Mouse (Mus musculus) MEL (cell line): Measurements from ENCODE around the gene Kalrn. TPM values are rescaled to one million over a fixed set of nuclear protein-coding genes. Genes with fewer than 3 reads are reported as not detected.

Experiments
- DNase-seq: peaks from one replicate; pipeline ENCODE4 v3.0.0; 2011; ENCODE audit warnings: low read depth, low spot score
- H3K27ac ChIP-seq: 2 replicates; pipeline ENCODE4 v1.5.1; 2012; ENCODE audit warnings: low read depth, mild to moderate bottlenecking, control low read depth, low read length, moderate library complexity; ENCODE audit not compliant: control insufficient read depth
- H3K27me3 ChIP-seq, 2 experiments: fragments of 150-350 bp in 1 of 2; sonication (generic) in 1 of 2; 2 replicates each; pipeline ENCODE4 v1.6.1; 2012; ENCODE audit warnings: low read length in 2 of 2, mild to moderate bottlenecking in 2 of 2, improper control_type of control experiment in 1 of 2, moderate library complexity in 1 of 2; ENCODE audit not compliant: insufficient read depth in 2 of 2, control insufficient read depth in 1 of 2
- H3K36me3 ChIP-seq, 2 experiments: 2 replicates each; pipeline ENCODE4 v1.6.1; 2012 to 2014; ENCODE audit warnings: low read length in 2 of 2, improper control_type of control experiment in 1 of 2, inconsistent platforms in 1 of 2, mild to moderate bottlenecking in 1 of 2; ENCODE audit not compliant: insufficient read depth in 2 of 2, control insufficient read depth in 1 of 2
- H3K4me1 ChIP-seq, 2 experiments: fragments of 150-350 bp in 1 of 2; sonication (generic) in 1 of 2; 2 replicates each; pipeline ENCODE4 v1.6.1; 2012; ENCODE audit warnings: low read length in 2 of 2, improper control_type of control experiment in 1 of 2, mild to moderate bottlenecking in 1 of 2; ENCODE audit not compliant: insufficient read depth in 2 of 2, control insufficient read depth in 1 of 2
- H3K4me3 ChIP-seq, 2 experiments: fragments of 150-350 bp in 1 of 2; sonication (generic) in 1 of 2; 2 replicates each; pipeline ENCODE4 v1.5.1; 2012; ENCODE audit warnings: low read depth in 2 of 2, low read length in 2 of 2, mild to moderate bottlenecking in 2 of 2, moderate library complexity in 2 of 2, control low read depth in 1 of 2, improper control_type of control experiment in 1 of 2; ENCODE audit not compliant: control insufficient read depth in 1 of 2, insufficient read depth in 1 of 2
- H3K79me2 ChIP-seq: 2 replicates; pipeline ENCODE4 v1.6.1; 2012; ENCODE audit warnings: mild to moderate bottlenecking, low read length, moderate library complexity; ENCODE audit not compliant: control insufficient read depth, poor library complexity, insufficient read depth
- H3K9ac ChIP-seq: 2 replicates; pipeline ENCODE4 v1.6.1; 2012; ENCODE audit warnings: low read depth, mild to moderate bottlenecking, control low read depth, low read length, moderate library complexity; ENCODE audit not compliant: control insufficient read depth, poor library complexity, severe bottlenecking
- H3K9me3 ChIP-seq: fragments of 150-350 bp; sonication (generic); replicated peaks from 2 replicates; pipeline ENCODE4 v1.6.1; 2012; ENCODE audit warnings: mild to moderate bottlenecking, low read length, improper control_type of control experiment, moderate library complexity; ENCODE audit not compliant: insufficient read depth
- CHD2 ChIP-seq: IDR thresholded peaks from 2 replicates; pipeline ENCODE4 v1.6.1; 2011; ENCODE audit warnings: low read length, improper control_type of control experiment
- CTCF ChIP-seq, 3 experiments: IDR thresholded peaks in 2 of 3; conservative IDR thresholded peaks in 1 of 3; 2 replicates each; pipeline ENCODE4 v1.5.1; 2011 to 2012; ENCODE audit warnings: low read length in 3 of 3, low read depth in 2 of 3, mild to moderate bottlenecking in 2 of 3, improper control_type of control experiment in 1 of 3, inconsistent platforms in 1 of 3, mixed read lengths in 1 of 3, moderate library complexity in 1 of 3; ENCODE audit not compliant: control insufficient read depth in 1 of 3, insufficient read depth in 1 of 3, poor library complexity in 1 of 3, severe bottlenecking in 1 of 3
- E2F4 ChIP-seq: IDR thresholded peaks from 2 replicates; pipeline ENCODE4 v1.6.1; 2011; ENCODE audit warnings: low read depth, low read length, improper control_type of control experiment, borderline replicate concordance
- EP300 ChIP-seq, 2 experiments: IDR thresholded peaks; 2 replicates each; pipeline ENCODE4 v1.6.1; 2011; ENCODE audit warnings: improper control_type of control experiment in 2 of 2, low read length in 2 of 2, low read depth in 1 of 2, mild to moderate bottlenecking in 1 of 2
- ETS1 ChIP-seq: IDR thresholded peaks from 2 replicates; pipeline ENCODE4 v1.6.1; 2012; ENCODE audit warnings: low read depth, mild to moderate bottlenecking, inconsistent platforms, low read length, improper control_type of control experiment, moderate library complexity
- GABPA ChIP-seq: IDR thresholded peaks from 2 replicates; pipeline ENCODE4 v1.6.1; 2012; ENCODE audit warnings: low read depth, mild to moderate bottlenecking, inconsistent platforms, low read length, improper control_type of control experiment, moderate library complexity
- GATA1 ChIP-seq: IDR thresholded peaks from 2 replicates; pipeline ENCODE4 v1.6.1; 2011; ENCODE audit warnings: low read depth, low read length, improper control_type of control experiment
- JUND ChIP-seq: IDR thresholded peaks from 2 replicates; pipeline ENCODE4 v1.6.1; 2011; ENCODE audit warnings: low read depth, mild to moderate bottlenecking, improper control_type of control experiment, low read length
- KAT2A ChIP-seq: conservative IDR thresholded peaks from 2 replicates; pipeline ENCODE4 v1.6.1; 2012; ENCODE audit warnings: low read depth, low read length, improper control_type of control experiment, inconsistent platforms
- MAFK ChIP-seq: IDR thresholded peaks from 2 replicates; pipeline ENCODE4 v1.6.1; 2011; ENCODE audit warnings: low read depth, mild to moderate bottlenecking, low read length, improper control_type of control experiment, borderline replicate concordance
- MAZ ChIP-seq: IDR thresholded peaks from 2 replicates; pipeline ENCODE4 v1.6.1; 2012; ENCODE audit warnings: low read depth, mild to moderate bottlenecking, inconsistent platforms, low read length, improper control_type of control experiment
- MYC ChIP-seq: IDR thresholded peaks from 2 replicates; pipeline ENCODE4 v1.6.1; 2011; ENCODE audit warnings: low read depth, mild to moderate bottlenecking, low read length, improper control_type of control experiment, moderate library complexity
- NELFE ChIP-seq: IDR thresholded peaks from 2 replicates; pipeline ENCODE4 v1.6.1; 2011; ENCODE audit warnings: low read depth, low read length, improper control_type of control experiment
- POLR2AphosphoS2 ChIP-seq: IDR thresholded peaks from 2 replicates; pipeline ENCODE4 v1.6.1; 2011; ENCODE audit warnings: low read length, improper control_type of control experiment
- RAD21 ChIP-seq: IDR thresholded peaks from 2 replicates; pipeline ENCODE4 v1.6.1; 2011; ENCODE audit warnings: mild to moderate bottlenecking, low read depth, low read length, improper control_type of control experiment
- SMC3 ChIP-seq: IDR thresholded peaks from 2 replicates; pipeline ENCODE4 v1.6.1; 2011; ENCODE audit warnings: low read depth, low read length, improper control_type of control experiment
- TAL1 ChIP-seq: IDR thresholded peaks from 2 replicates; pipeline ENCODE4 v1.6.1; 2012; ENCODE audit warnings: mild to moderate bottlenecking, inconsistent platforms, low read length, moderate library complexity, mixed read lengths
- TBP ChIP-seq: IDR thresholded peaks from 2 replicates; pipeline ENCODE4 v1.8.0; 2011; ENCODE audit warnings: low read depth, low read length, improper control_type of control experiment
- TCF12 ChIP-seq: IDR thresholded peaks from 2 replicates; pipeline ENCODE4 v1.6.1; 2014; ENCODE audit warnings: low read depth, mild to moderate bottlenecking, inconsistent platforms, low read length, improper control_type of control experiment, moderate library complexity
- UBTF ChIP-seq: IDR thresholded peaks from 2 replicates; pipeline ENCODE4 v1.6.1; 2012; ENCODE audit warnings: low read depth, mild to moderate bottlenecking, inconsistent platforms, low read length, improper control_type of control experiment, moderate library complexity, borderline replicate concordance; ENCODE audit not compliant: insufficient read depth
- USF2 ChIP-seq, 2 experiments: IDR thresholded peaks; 2 replicates each; pipeline ENCODE4 v1.6.1; 2011 to 2012; ENCODE audit warnings: improper control_type of control experiment in 2 of 2, low read length in 2 of 2, borderline replicate concordance in 1 of 2, inconsistent platforms in 1 of 2, low read depth in 1 of 2, mild to moderate bottlenecking in 1 of 2; ENCODE audit not compliant: insufficient read depth in 1 of 2
- ZKSCAN1 ChIP-seq: IDR thresholded peaks from 2 replicates; pipeline ENCODE4 v1.6.1; 2012; ENCODE audit warnings: low read depth, mild to moderate bottlenecking, inconsistent platforms, low read length, improper control_type of control experiment, moderate library complexity
- ZNF384 ChIP-seq: IDR thresholded peaks from 2 replicates; pipeline ENCODE4 v1.6.1; 2012; ENCODE audit warnings: low read depth, mild to moderate bottlenecking, inconsistent platforms, low read length, improper control_type of control experiment
- polyA plus RNA-seq, 2 experiments: library from polyadenylated mRNA; stranded (reverse) in 1 of 2; unstranded in 1 of 2; fragments of >175 nt in 1 of 2; fragments of >200 nt in 1 of 2; gene quantifications; 2 replicates each; pipeline versions ENCODE4 v1.2.1 to v1.2.4; 2012; ENCODE audit warnings: low replicate concordance in 2 of 2, low read depth in 1 of 2; ENCODE audit not compliant: insufficient read length in 2 of 2, insufficient read depth in 1 of 2, missing spikeins in 1 of 2
- total RNA-seq: library from RNA; depleted of rRNA; stranded (reverse); fragments of 300-350 nt; gene quantifications from 2 replicates; pipeline ENCODE4 v1.2.3, GENCODE M21; 2012

Gene Kalrn
- total and polyA plus RNA-seq, 3 experiments, result 10.4 to 11.8 TPM; not detected in 1

DNA sequence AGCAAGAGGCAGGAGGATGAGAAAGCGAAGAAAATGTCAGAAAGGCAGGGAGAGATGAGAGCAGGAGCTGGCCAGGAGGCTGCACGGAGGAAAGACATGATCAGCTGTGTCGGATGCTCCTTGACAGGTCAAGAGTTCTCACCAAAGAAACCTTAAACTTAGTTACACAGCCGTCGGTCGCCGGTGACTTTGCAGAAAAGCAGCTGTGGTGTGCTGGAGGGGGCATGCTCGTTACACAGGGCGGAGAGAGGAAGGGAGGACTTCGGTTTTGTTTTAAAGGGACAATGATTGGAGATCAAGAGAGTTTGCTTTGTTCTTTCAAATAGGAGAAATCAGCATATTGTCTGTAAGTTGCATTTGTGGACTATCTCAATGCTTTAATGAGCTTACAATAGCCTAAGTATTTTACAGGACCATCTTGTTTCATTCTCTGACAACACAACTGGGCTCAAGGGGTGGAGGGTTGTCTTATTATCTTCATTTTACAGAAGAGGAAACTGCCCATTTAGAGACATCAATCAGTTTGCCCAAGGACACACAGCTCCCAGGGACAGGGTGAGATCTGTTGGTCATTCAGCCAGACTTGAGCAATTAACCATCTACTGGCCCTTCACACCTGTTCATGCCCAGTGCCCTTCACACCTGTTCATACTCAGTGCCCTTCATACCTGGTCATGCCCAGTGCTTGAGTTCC is 516.8 kb downstream of the Kalrn start (continued):
- TF ChIP-seq ETS1, result peak; percentile 71
- no peak for TF ChIP-seq KAT2A
- no peak for TF ChIP-seq ZKSCAN1

GRCm38 (mm10) chr16:34050090-34050489 is 523.2 kb downstream of the Kalrn start:
- no peak overlapping the region for H3K9ac ChIP-seq

GRCm38 (mm10) chr16:34049361-34049760 is 524.0 kb downstream of the Kalrn start:
- Histone ChIP-seq H3K27me3 (no peaks in the 10 kb centered on the region), H3K9me3 (no peaks in the 10 kb centered on the region), H3K4me1 (peaks cover 15 to 39% of the 10 kb centered on the region in 2 experiments), H3K79me2 (no peaks in the 10 kb centered on the region), H3K9ac (no peak overlapping the region), H3K27ac (no peak overlapping the region), H3K4me3 (no peak overlapping the region), H3K36me3 (peaks cover 0 to 35% of the 10 kb centered on the region in 2 experiments; a peak in 2 of 4 replicates)
- TF ChIP-seq UBTF, result no peak
- no peak for TF ChIP-seq USF2 (IDR thresholded peaks at IDR 0.05; ENCODE audit: borderline replicate concordance in 1 of 2, insufficient read depth in 1 of 2, low read depth in 1 of 2, low read length in 2 of 2)
- TF ChIP-seq SMC3, result no peak
- no peak for TF ChIP-seq RAD21
- no peak for TF ChIP-seq POLR2AphosphoS2
- TF ChIP-seq NELFE, result no peak
- no peak for TF ChIP-seq MAZ
- no peak for TF ChIP-seq MYC
- TF ChIP-seq MAFK, result no peak
- no peak for TF ChIP-seq GABPA
- no peak for TF ChIP-seq E2F4
- DNase-seq, result no peak

More at GRCm38 (mm10) chr16:34050090-34050489, 523.2 kb downstream of the Kalrn start:
- Histone ChIP-seq H3K27ac (peak overlapping the region; percentile 15; the same call in 1 of the 2 replicates), H3K4me3 (no peak overlapping the region), H3K9me3 (no peaks in the 10 kb centered on the region), H3K4me1 (peaks cover 12 to 32% of the 10 kb centered on the region in 2 experiments), H3K36me3 (peaks cover 0 to 31% of the 10 kb centered on the region in 2 experiments; a peak in 2 of 4 replicates), H3K27me3 (no peaks in the 10 kb centered on the region), H3K79me2 (no peaks in the 10 kb centered on the region)
- peak; percentile 59 for DNase-seq
- TF ChIP-seq USF2 (IDR thresholded peaks at IDR 0.05; ENCODE audit: borderline replicate concordance in 1 of 2, insufficient read depth in 1 of 2, low read depth in 1 of 2, low read length in 2 of 2) (no peak), UBTF (no peak), TBP (0 out of 2 replicates have a peak, but pooled peaks have one; percentile 19), ZNF384 (no peak), CHD2 (no peak), JUND (no peak), GATA1 (peak; percentile 49), EP300 (IDR thresholded peaks at IDR 0.05; ENCODE audit: low read depth in 1 of 2, low read length in 2 of 2) (peak; percentile 49 to 62; a peak in 3 of 4 replicates), TCF12 (0 out of 2 replicates have a peak, but pooled peaks have one; percentile 40), GABPA (no peak), CTCF (IDR thresholded peaks at IDR 0.05 in 2 of 3, conservative IDR thresholded peaks at IDR 0.05 in 1 of 3; ENCODE audit: control insufficient read depth in 1 of 3, insufficient read depth in 1 of 3, low read depth in 2 of 3, low read length in 3 of 3, poor library complexity in 1 of 3, severe bottlenecking in 1 of 3) (no peak), RAD21 (no peak), NELFE (no peak), TAL1 (peak; percentile 94)
